Mouse (Mus musculus) midbrain, embryonic 10.5 days (tissue): Measurements from ENCODE around the gene Hoxd9. TPM values are rescaled to one million over a fixed set of nuclear protein-coding genes. Genes with fewer than 3 reads are reported as not detected.

Experiments
- DNase-seq: peaks from one replicate; pipeline ENCODE4 v3.0.0-alpha.2; 2017; ENCODE audit warnings: low spot score
- H3K27ac ChIP-seq: fragments of 300-500 bp; sonication (generic); replicated peaks from 2 replicates; pipeline ENCODE4 v1.5.1; 2016; ENCODE audit warnings: mild to moderate bottlenecking
- H3K27me3 ChIP-seq: fragments of 300-500 bp; sonication (generic); 2 replicates; pipeline ENCODE4 v1.6.1; 2016; ENCODE audit warnings: low read depth, mild to moderate bottlenecking; ENCODE audit not compliant: poor library complexity, severe bottlenecking
- H3K36me3 ChIP-seq: fragments of 300-500 bp; sonication (generic); 2 replicates; pipeline ENCODE4 v1.6.1; 2016; ENCODE audit warnings: mild to moderate bottlenecking, moderate library complexity
- H3K4me1 ChIP-seq: fragments of 300-500 bp; sonication (generic); 2 replicates; pipeline ENCODE4 v1.6.1; 2016
- H3K4me3 ChIP-seq: fragments of 300-500 bp; sonication (generic); 2 replicates; pipeline ENCODE4 v1.5.1; 2016; ENCODE audit warnings: mild to moderate bottlenecking, moderate library complexity
- H3K9me3 ChIP-seq: fragments of 300-500 bp; sonication (generic); replicated peaks from 2 replicates; pipeline ENCODE4 v1.6.1; 2016; ENCODE audit warnings: mild to moderate bottlenecking
- WGBS: fragments of 180-500 bp; shearing (Covaris S2); methylation state at CpG from one replicate; pipeline ENCODE4 v1.1.7; 2016; 5-methylcytosine and 5-hydroxymethylcytosine counted together
- polyA plus RNA-seq: library from polyadenylated mRNA; unstranded; fragments of >200 nt; fragmentation: Nextera tagmentation; extraction: Ambion mirVana; gene quantifications from 2 replicates; pipeline ENCODE4 v1.2.1, GENCODE M21; 2016

The Hoxd9 gene
- polyA plus RNA-seq, 1 experiment from 2014 or later: not detected

- Histone ChIP-seq H3K4me1 (no peaks in the 10 kb centered on the region), H3K4me3 (no peak overlapping the region), H3K36me3 (no peaks in the 10 kb centered on the region), H3K27ac (no peak overlapping the region), H3K27me3 (peaks cover 100% of the 10 kb centered on the region), H3K9me3 (no peaks in the 10 kb centered on the region)
- WGBS: 6% methylated on average over 6 of the region's 6 CpGs
- peak; percentile 25 for DNase-seq
Observed at GRCm38 (mm10) chr2:74721882-74722281, 24.4 kb downstream of the Hoxd9 start.

GRCm38 (mm10) chr2:74722949-74723348, 25.4 kb downstream of the Hoxd9 start:
- H3K9me3 ChIP-seq: no peaks in the 10 kb centered on the region
- no peak overlapping the region for H3K27ac ChIP-seq
- H3K4me3 ChIP-seq: no peak overlapping the region
- H3K36me3 ChIP-seq: no peaks in the 10 kb centered on the region
- H3K4me1 ChIP-seq: peaks cover 9% of the 10 kb centered on the region
- no peak for DNase-seq
- peaks cover 100% of the 10 kb centered on the region for H3K27me3 ChIP-seq
- WGBS: 2% methylated on average over 8 of the region's 8 CpGs

GRCm38 (mm10) chr2:74724244-74725015, 26.9 kb downstream of the Hoxd9 start:
- Histone ChIP-seq H3K36me3 (no peaks in the 10 kb centered on the region), H3K9me3 (no peaks in the 10 kb centered on the region), H3K27me3 (peaks cover 100% of the 10 kb centered on the region), H3K4me1 (peaks cover 9% of the 10 kb centered on the region), H3K4me3 (no peak overlapping the region), H3K27ac (no peak overlapping the region)
- WGBS: 5% methylated on average over 7 of the region's 7 CpGs
- peak; percentile 28 for DNase-seq

DNA sequence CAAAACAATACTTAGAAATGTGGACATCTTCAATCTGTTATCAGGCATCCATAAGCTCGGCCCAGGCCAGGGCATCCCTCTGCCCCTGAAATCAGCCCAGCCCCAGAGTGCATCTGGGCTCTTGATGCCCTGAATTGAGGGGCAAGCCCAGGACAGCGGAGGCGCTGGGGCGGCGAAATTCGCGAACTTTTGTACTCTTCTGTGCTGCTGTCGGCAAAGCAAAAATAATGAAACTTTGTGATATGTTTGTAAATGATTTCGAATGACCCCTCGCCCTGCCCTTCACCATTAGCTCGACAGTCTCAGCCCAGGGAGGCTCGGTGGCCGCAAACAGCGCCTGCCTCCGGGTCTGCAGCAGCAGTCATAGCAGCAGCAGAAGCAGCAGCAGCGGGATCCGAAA, 27.6 kb downstream of the Hoxd9 start:
- no peak overlapping the region for H3K4me3 ChIP-seq

DNA sequence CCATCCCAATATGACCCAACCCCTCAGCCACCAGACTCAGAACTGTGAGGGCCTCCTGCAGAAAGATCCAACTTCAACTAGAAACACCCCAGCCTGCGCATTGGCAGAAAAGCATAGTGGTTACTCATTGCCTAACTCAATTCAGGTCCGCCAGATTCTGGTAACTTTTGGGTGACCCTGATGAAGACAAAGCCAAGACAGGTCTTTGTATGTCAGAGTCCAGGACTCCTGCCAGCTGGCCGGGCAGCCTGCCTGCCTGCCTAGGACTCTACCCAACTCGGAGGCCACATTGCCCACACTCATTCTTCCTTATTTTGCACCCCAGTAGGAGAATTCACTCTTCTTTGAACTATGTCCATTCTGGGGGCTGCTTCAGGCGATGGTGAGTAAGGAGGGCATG, 29.0 kb downstream of the Hoxd9 start, which contains the start of gene Gm28230:
Gm28230 (plus strand) TSS at position 178 of the 400 bp plus-strand sequence.
- Histone ChIP-seq H3K4me1 (peaks cover 9% of the 10 kb centered on the region), H3K9me3 (no peaks in the 10 kb centered on the region), H3K27me3 (peaks cover 100% of the 10 kb centered on the region), H3K27ac (no peak within 1 kb of the TSS), H3K36me3 (no peaks in the 10 kb centered on the region), H3K4me3 (peak within 1 kb of the TSS; percentile 37)
- DNase-seq: no peak
- 6% methylated on average over 5 of the region's 5 CpGs for WGBS

More for the DNA sequence above, 27.6 kb downstream of the Hoxd9 start:
- peak; percentile 52 for DNase-seq
- Histone ChIP-seq H3K27ac (no peak overlapping the region), H3K27me3 (peaks cover 100% of the 10 kb centered on the region), H3K9me3 (no peaks in the 10 kb centered on the region), H3K4me1 (peaks cover 9% of the 10 kb centered on the region), H3K36me3 (no peaks in the 10 kb centered on the region)
- whole genome bisulfite sequencing: 1% methylated on average over 17 of the region's 17 CpGs

DNA sequence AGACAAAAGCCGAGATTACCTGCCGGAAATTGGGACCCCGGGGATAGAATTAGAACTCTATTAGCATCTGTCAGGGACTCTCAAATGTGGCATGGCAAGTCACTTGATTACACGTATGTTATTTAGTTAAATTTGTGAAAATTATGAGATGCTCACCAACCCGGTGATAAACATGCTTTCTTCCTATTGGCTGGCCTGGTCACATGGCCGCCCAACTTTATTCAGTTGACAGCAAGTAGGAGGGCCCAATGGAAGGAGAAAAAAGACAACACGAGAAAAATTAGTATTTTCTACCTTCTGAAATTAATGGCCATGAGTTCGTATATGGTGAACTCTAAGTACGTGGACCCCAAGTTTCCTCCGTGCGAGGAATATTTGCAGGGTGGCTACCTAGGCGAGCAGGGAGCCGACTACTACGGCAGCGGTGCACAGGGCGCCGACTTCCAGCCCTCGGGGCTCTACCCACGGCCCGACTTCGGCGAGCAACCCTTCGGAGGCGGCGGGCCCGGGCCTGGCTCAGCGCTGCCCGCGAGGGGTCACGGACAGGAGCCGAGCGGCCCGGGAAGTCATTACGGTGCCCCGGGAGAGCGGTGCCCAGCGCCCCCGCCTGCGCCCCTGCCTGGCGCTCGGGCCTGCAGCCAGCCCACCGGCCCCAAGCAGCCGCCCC, 29.6 kb downstream of the Hoxd9 start:
- Histone ChIP-seq H3K27me3 (peaks cover 100% of the 10 kb centered on the region), H3K27ac (no peak overlapping the region), H3K36me3 (no peaks in the 10 kb centered on the region), H3K4me3 (peak overlapping the region; percentile 37), H3K9me3 (no peaks in the 10 kb centered on the region), H3K4me1 (peaks cover 9% of the 10 kb centered on the region)
- under 1% methylated on average over 42 of the region's 43 CpGs for WGBS
- DNase-seq: no peak

DNA sequence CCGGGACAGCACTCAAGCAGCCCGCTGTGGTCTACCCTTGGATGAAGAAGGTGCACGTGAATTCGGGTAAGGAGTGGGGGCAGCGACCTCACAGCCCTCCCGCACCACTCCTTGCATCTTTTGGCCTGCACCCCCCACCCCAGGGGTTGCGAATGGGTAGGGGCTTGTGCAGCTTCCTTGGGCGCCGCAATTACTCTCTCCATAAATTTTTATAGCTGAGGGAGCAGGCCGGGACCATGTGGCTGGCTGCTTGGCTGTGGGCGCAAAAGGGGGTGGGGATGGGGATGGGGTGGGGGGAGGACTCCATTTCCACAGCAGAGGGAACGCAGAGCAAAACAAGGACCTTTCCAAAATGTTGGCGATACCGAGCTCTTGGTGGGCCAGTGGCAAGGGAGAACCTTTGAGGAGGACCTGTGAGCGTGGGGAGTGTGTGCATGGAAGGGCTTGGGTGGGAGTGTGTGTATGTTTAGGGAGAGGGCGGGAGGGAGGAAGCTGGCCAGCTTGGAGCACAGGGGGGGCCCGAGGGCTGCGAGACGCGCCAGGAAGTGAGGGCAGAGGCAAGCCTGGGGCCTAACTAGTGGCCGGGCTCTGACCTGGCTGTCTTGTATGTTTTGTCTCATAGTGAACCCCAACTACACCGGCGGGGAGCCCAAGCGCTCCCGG, 30.2 kb downstream of the Hoxd9 start:
- no peak overlapping the region for H3K27ac ChIP-seq
- 1% methylated on average over 25 of the region's 25 CpGs for WGBS
- peak overlapping the region; percentile 37 for H3K4me3 ChIP-seq
- peaks cover 11% of the 10 kb centered on the region for H3K4me1 ChIP-seq
- no peak for DNase-seq
- H3K36me3 ChIP-seq: no peaks in the 10 kb centered on the region
- H3K9me3 ChIP-seq: no peaks in the 10 kb centered on the region
- peaks cover 100% of the 10 kb centered on the region for H3K27me3 ChIP-seq

GRCm38 (mm10) chr2:74728303-74728680, 30.8 kb downstream of the Hoxd9 start:
- H3K4me1 ChIP-seq: peaks cover 15% of the 10 kb centered on the region
- H3K27me3 ChIP-seq: peaks cover 100% of the 10 kb centered on the region
- no peak overlapping the region for H3K4me3 ChIP-seq
- no peaks in the 10 kb centered on the region for H3K36me3 ChIP-seq
- DNase-seq: no peak
- no peaks in the 10 kb centered on the region for H3K9me3 ChIP-seq
- 1% methylated on average over 13 of the region's 13 CpGs for WGBS
- H3K27ac ChIP-seq: no peak overlapping the region

DNA sequence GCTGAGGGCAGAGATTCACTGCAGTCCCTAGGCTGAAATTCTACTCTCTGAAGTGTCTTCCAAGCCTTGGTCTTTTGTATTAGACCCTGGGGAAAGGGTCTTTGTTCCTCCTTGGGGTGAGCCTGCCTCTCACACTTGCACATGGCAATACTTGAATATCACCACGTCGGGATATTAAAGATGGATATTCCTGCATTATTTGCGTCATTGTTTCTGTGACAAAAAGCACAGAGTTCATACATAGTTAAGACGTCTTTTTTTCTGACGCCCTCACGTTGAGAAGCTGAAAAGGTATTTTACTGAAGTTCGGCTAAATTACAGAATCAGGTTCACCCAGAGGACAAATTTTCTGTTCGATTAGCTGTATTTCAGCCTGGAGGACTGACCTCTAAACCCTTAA, 32.8 kb downstream of the Hoxd9 start:
- H3K27ac ChIP-seq: no peak overlapping the region
- no peak for DNase-seq

DNA sequence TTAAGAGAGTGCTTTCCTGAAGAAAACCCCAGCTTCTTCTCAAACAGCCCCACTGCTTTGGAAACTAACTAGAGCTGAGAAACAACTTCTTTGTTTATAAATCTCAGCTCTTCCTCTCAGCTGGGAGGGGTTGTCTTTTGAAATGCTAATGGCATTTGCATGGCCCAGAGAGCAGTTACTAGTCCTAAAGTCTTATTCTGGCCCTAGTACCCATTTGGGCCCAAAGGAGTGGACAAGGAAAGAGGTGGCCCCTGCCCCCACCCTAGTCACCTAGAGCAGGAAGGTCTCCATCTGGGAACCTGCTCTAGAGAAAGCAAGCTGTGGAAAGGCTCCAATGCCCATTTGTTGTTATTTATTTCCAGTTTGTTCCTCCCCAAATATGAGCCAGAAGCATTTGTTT, 33.5 kb downstream of the Hoxd9 start:
- Histone ChIP-seq H3K4me3 (no peak overlapping the region), H3K27ac (no peak overlapping the region), H3K36me3 (no peaks in the 10 kb centered on the region), H3K9me3 (no peaks in the 10 kb centered on the region), H3K27me3 (peaks cover 100% of the 10 kb centered on the region), H3K4me1 (peaks cover 18% of the 10 kb centered on the region)
- DNase-seq: no peak

More for the DNA sequence above, 32.8 kb downstream of the Hoxd9 start:
- Histone ChIP-seq H3K9me3 (no peaks in the 10 kb centered on the region), H3K27me3 (peaks cover 100% of the 10 kb centered on the region), H3K36me3 (no peaks in the 10 kb centered on the region), H3K4me3 (no peak overlapping the region), H3K4me1 (peaks cover 15% of the 10 kb centered on the region)
- WGBS: 2% methylated on average over 8 of the region's 8 CpGs

DNA sequence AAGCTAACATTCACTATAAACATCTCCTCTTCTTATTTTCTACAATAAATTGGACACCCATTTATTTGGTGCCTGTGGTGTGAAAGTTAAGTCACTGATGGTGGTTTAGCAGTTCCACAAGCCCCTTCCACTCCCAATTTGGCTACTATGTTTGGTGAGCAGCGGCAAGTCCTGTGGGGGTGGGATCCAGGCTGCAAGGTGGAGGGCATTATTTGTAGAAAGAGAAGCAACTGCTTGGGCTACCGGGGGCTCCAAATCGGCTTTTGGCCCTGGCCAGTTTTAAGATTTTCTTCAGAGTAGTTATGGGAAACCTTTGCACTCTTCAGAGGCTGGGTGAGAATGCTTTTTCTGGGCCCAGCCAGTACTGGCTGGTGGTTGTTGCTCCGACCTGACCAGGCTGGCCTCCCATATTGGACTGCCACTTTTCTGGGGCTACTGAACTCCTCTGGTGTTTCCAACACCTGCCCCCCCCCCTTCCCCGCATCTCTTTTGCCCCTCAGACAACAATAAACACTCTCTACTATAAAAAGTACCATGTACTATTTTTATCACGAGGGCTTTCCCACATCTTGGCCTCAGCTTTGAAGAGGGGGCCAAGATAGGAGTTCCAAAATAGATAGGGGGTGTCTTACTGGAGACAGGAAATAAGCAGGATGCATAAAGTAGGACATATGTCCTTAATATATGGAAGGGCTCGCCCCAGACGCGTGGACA, 34.4 kb downstream of the Hoxd9 start:
- no peak for DNase-seq
- H3K4me3 ChIP-seq: no peak overlapping the region
- no peak overlapping the region for H3K27ac ChIP-seq
- H3K36me3 ChIP-seq: no peaks in the 10 kb centered on the region
- no peaks in the 10 kb centered on the region for H3K9me3 ChIP-seq
- H3K27me3 ChIP-seq: peaks cover 100% of the 10 kb centered on the region
- 2% methylated on average over 9 of the region's 9 CpGs for whole genome bisulfite sequencing
- H3K4me1 ChIP-seq: peaks cover 21% of the 10 kb centered on the region

DNA sequence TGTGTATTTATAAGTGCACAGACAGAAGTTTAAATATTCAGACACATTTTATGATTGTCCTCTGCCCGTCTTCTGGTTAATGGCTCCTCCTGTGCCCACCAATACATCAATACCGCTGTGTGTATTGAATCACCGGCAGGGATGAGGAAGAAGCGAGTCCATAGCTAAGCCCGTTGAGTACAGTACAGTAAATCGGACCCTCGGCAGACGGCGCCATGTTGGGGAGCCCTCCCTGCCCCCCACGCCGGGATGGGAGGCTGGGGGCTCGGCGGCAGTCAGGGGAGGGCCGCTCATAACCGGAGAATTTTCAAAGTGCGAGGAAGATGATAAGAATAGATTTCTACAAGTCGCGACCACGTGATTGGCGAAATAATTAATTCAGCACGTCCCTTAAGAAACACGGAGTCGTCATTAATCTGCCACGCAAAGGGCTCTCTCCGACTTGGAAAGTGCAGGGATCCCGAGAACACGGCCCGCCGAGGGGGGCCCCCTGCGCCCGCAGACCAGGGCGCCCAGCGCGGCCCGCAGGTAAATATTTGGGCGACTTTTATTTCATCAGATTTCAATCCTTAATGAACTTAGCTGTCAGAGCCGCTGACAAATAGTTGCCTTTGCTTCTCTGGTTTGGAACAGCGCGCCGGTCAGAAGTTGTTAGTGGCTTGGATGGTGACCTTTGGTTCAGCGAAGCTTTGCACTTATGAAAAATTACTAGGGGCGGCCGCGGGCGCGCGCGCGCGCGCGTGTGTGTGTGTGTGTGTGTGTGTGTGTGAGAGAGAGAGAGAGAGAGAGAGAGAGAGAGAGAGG, 35.2 kb downstream of the Hoxd9 start:
- no peaks in the 10 kb centered on the region for H3K9me3 ChIP-seq
- H3K27ac ChIP-seq: no peak overlapping the region
- no peaks in the 10 kb centered on the region for H3K36me3 ChIP-seq
- under 1% methylated on average over 52 of the region's 52 CpGs for WGBS
- H3K4me3 ChIP-seq: no peak overlapping the region
- H3K4me1 ChIP-seq: peaks cover 14% of the 10 kb centered on the region; the same call in 1 of the 2 replicates
- peak; percentile 51 for DNase-seq
- H3K27me3 ChIP-seq: peaks cover 100% of the 10 kb centered on the region
